Mouse (Mus musculus) embryonic facial prominence, embryonic 15.5 days (tissue): ENCODE measurements around the gene Adamts8. TPM values are rescaled to one million over a fixed set of nuclear protein-coding genes. Genes with fewer than 3 reads are reported as not detected.

ENCODE experiments used
- ATAC-seq: fragments of 200-750 bp; cut with Nextera tagmentation; 2 replicates; pipeline ENCODE4 v1.8.0; 2017; ENCODE audit warnings: low read depth, moderate TSS enrichment; ENCODE audit not compliant: insufficient number of reproducible peaks, low FRiP score, low TSS enrichment
- H3K27ac ChIP-seq: fragments of 300-500 bp; sonication (generic); replicated peaks from 2 replicates; pipeline ENCODE4 v1.5.1; 2015; ENCODE audit warnings: mild to moderate bottlenecking, inconsistent platforms
- H3K27me3 ChIP-seq: fragments of 300-500 bp; sonication (generic); 2 replicates; pipeline ENCODE4 v1.6.1; 2015; ENCODE audit warnings: inconsistent platforms
- H3K36me3 ChIP-seq: fragments of 300-500 bp; sonication (generic); 2 replicates; pipeline ENCODE4 v1.6.1; 2015; ENCODE audit warnings: mild to moderate bottlenecking, inconsistent platforms
- H3K4me1 ChIP-seq: fragments of 300-500 bp; sonication (generic); 2 replicates; pipeline ENCODE4 v1.6.1; 2015; ENCODE audit warnings: inconsistent platforms
- H3K4me2 ChIP-seq: fragments of 300-500 bp; sonication (generic); replicated peaks from 2 replicates; pipeline ENCODE4 v1.6.1; 2015; ENCODE audit warnings: mild to moderate bottlenecking, inconsistent platforms
- H3K4me3 ChIP-seq: fragments of 300-500 bp; sonication (generic); replicated peaks from 2 replicates; pipeline ENCODE4 v1.5.1; 2015; ENCODE audit warnings: mild to moderate bottlenecking, inconsistent platforms
- H3K9ac ChIP-seq: fragments of 300-500 bp; sonication (generic); 2 replicates; pipeline ENCODE4 v1.6.1; 2015; ENCODE audit warnings: inconsistent platforms
- H3K9me3 ChIP-seq: fragments of 300-500 bp; sonication (generic); replicated peaks from 2 replicates; pipeline ENCODE4 v1.6.1; 2016; ENCODE audit warnings: inconsistent platforms
- WGBS: fragments of 180-500 bp; shearing (Covaris S2); methylation state at CpG from one replicate; pipeline ENCODE4 v1.1.7; 2015; 5-methylcytosine and 5-hydroxymethylcytosine counted together
- polyA plus RNA-seq: library from polyadenylated mRNA; unstranded; fragments of >200 nt; fragmentation: Nextera tagmentation; extraction: Ambion mirVana; gene quantifications from 2 replicates; pipeline ENCODE4 v1.2.1, GENCODE M21; 2015

Adamts8 gene
- polyA plus RNA-seq, 1 experiment from 2014 or later = 5.1 TPM

GRCm38 (mm10) chr9:30985782-30986181 is 43.4 kb downstream of the Adamts8 start:
- 0 out of 2 replicates have a peak, but pooled peaks cover 4% of the 10 kb centered on the region for H3K27me3 ChIP-seq
- no peaks in the 10 kb centered on the region for H3K9me3 ChIP-seq
- H3K9ac ChIP-seq = no peak overlapping the region
- H3K4me2 ChIP-seq = no peak overlapping the region
- H3K4me3 ChIP-seq = no peak overlapping the region
- WGBS = 23% methylated on average over 6 of the region's 6 CpGs
- peaks cover 6% of the 10 kb centered on the region for H3K4me1 ChIP-seq
- H3K36me3 ChIP-seq = no peaks in the 10 kb centered on the region
- no peak overlapping the region for H3K27ac ChIP-seq
- peak; percentile 83 for ATAC-seq

- no peak overlapping the region for H3K27ac ChIP-seq
- H3K9me3 ChIP-seq = no peaks in the 10 kb centered on the region
- H3K27me3 ChIP-seq = no peaks in the 10 kb centered on the region
- H3K4me3 ChIP-seq = no peak overlapping the region
- ATAC-seq = no peak
- 86% methylated on average over 5 of the region's 5 CpGs for WGBS
- H3K4me1 ChIP-seq = no peaks in the 10 kb centered on the region
- H3K9ac ChIP-seq = no peak overlapping the region
- H3K36me3 ChIP-seq = no peaks in the 10 kb centered on the region
- no peak overlapping the region for H3K4me2 ChIP-seq
Observed at GRCm38 (mm10) chr9:30993106-30993505, 50.7 kb downstream of the Adamts8 start.

DNA sequence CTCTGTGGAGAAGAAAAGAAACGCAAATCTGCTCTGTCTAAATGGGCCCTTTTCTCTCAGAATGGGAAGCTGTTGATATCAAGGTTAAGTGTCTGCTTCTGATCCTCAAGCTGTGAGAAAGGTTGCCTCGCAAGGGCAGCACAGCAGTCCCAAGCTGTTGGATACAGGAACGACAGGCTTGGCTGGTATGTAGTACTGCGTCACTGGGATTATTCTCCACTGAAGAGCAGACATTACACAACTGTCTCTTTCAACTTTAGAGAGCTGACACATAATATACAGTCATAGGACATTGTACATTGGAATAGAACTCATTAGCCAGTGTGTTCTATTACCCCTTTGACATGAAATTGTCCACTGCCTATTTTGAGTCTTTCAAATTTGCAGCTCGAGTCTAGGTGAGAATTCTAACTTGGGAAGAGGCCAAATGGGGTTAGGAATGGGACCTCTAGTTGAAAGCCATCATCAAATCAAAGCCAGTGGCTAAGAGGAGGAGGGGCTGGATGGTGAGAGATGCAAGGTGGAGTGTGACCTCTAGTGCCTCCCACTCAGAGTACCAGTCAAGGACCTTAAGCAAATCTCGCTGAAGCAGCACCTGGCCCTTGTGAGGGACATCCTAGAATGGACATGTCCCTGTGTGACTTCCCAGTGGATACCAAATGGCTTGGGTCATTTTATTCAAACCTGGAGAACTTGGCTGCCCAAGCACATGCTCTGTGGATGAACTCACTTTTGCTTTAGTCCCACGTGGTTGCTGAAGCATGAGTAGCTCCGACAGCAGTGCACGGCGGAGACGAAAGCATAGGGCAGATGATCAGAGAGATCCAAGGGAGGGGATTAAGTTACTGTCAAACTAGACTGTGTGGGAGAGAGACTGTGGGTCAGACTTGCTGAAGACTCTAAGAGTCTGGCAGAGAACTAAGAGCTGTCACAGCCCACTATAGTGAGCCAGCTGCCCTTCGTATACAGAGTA is 54.5 kb downstream of the Adamts8 start:
- WGBS = 63% methylated on average over 12 of the region's 12 CpGs
- no peaks in the 10 kb centered on the region for H3K4me1 ChIP-seq
- peak; percentile 54; the same call in 1 of the 2 replicates for ATAC-seq
- no peaks in the 10 kb centered on the region for H3K27me3 ChIP-seq
- H3K27ac ChIP-seq = no peak overlapping the region
- no peak overlapping the region for H3K4me3 ChIP-seq
- H3K9me3 ChIP-seq = no peaks in the 10 kb centered on the region
- H3K9ac ChIP-seq = no peak overlapping the region
- H3K36me3 ChIP-seq = no peaks in the 10 kb centered on the region
- H3K4me2 ChIP-seq = no peak overlapping the region

GRCm38 (mm10) chr9:31000641-31001040 is 58.3 kb downstream of the Adamts8 start:
- Histone ChIP-seq H3K27me3 (no peaks in the 10 kb centered on the region), H3K4me3 (no peak overlapping the region), H3K4me2 (no peak overlapping the region), H3K4me1 (no peaks in the 10 kb centered on the region), H3K9me3 (no peaks in the 10 kb centered on the region), H3K9ac (no peak overlapping the region), H3K27ac (no peak overlapping the region), H3K36me3 (no peaks in the 10 kb centered on the region)
- no peak for ATAC-seq
- WGBS = 76% methylated on average over 10 of the region's 10 CpGs

DNA sequence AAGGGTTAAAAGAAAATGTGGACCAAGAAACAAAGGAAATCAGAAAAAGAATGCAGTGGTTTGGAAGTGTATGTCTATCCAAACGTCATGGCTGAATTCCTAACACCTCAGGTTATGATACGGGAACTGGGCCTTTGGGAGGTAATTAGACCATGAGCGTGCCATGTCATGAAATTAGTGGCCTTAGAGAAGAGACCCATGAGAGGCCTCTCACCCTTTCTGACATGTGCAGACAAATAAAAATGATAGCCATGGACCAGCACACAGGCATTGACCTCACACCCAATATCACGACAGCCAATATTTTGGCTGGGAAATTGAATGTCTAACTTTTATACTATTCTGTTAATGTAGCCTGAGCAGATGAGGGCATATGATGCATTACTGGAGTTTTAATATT is 60.2 kb downstream of the Adamts8 start:
- 69% methylated on average over 4 of the region's 4 CpGs for WGBS
- Histone ChIP-seq H3K36me3 (no peaks in the 10 kb centered on the region), H3K27ac (no peak overlapping the region), H3K9ac (no peak overlapping the region), H3K27me3 (no peaks in the 10 kb centered on the region), H3K9me3 (no peaks in the 10 kb centered on the region), H3K4me1 (no peaks in the 10 kb centered on the region), H3K4me2 (no peak overlapping the region), H3K4me3 (no peak overlapping the region)
- ATAC-seq = no peak

- H3K4me1 ChIP-seq = 0 out of 2 replicates have a peak, but pooled peaks cover 3% of the 10 kb centered on the region
- H3K27me3 ChIP-seq = no peaks in the 10 kb centered on the region
- no peaks in the 10 kb centered on the region for H3K9me3 ChIP-seq
- no peak overlapping the region for H3K9ac ChIP-seq
- H3K4me3 ChIP-seq = no peak overlapping the region
- no peak overlapping the region for H3K4me2 ChIP-seq
- no peak overlapping the region for H3K27ac ChIP-seq
- ATAC-seq = no peak
- no peaks in the 10 kb centered on the region for H3K36me3 ChIP-seq
- WGBS = 77% methylated on average over 2 of the region's 2 CpGs
Observed at GRCm38 (mm10) chr9:31009334-31009733, 67.0 kb downstream of the Adamts8 start.

DNA sequence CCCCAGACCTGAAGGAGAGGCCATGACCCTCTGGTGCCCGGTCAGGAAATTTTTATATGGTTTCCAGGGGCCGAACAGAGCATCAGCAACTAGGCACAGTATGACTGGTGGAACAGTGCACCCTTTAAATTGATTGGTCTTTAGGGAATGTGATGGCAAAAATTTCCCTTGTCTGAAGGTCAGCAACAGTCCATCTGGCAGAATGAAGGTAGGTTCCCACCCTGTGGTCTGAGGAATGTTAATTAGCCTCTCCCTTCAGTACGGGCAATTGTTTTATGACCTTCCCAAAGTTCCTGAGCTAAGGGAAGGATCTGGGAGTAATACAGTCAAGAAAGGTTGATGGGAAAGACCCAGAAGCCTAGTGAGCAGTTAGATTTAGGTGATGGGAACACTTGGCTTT is 67.7 kb downstream of the Adamts8 start:
- Histone ChIP-seq H3K4me3 (no peak overlapping the region), H3K36me3 (no peaks in the 10 kb centered on the region), H3K27me3 (no peaks in the 10 kb centered on the region), H3K4me2 (no peak overlapping the region), H3K27ac (no peak overlapping the region), H3K9ac (no peak overlapping the region), H3K4me1 (0 out of 2 replicates have a peak, but pooled peaks cover 3% of the 10 kb centered on the region), H3K9me3 (no peaks in the 10 kb centered on the region)
- no peak for ATAC-seq
- WGBS = 74% methylated on average over 3 of the region's 3 CpGs

GRCm38 (mm10) chr9:31010749-31011148 is 68.4 kb downstream of the Adamts8 start:
- 23% methylated on average over 3 of the region's 3 CpGs for WGBS
- Histone ChIP-seq H3K9me3 (no peaks in the 10 kb centered on the region), H3K4me3 (no peak overlapping the region), H3K4me2 (no peak overlapping the region), H3K27me3 (no peaks in the 10 kb centered on the region), H3K27ac (no peak overlapping the region), H3K36me3 (no peaks in the 10 kb centered on the region), H3K4me1 (0 out of 2 replicates have a peak, but pooled peaks cover 3% of the 10 kb centered on the region), H3K9ac (no peak overlapping the region)
- no peak for ATAC-seq

- Histone ChIP-seq H3K27me3 (no peaks in the 10 kb centered on the region), H3K4me1 (0 out of 2 replicates have a peak, but pooled peaks cover 3% of the 10 kb centered on the region), H3K4me3 (no peak overlapping the region), H3K4me2 (no peak overlapping the region), H3K9ac (no peak overlapping the region), H3K27ac (no peak overlapping the region), H3K9me3 (no peaks in the 10 kb centered on the region), H3K36me3 (no peaks in the 10 kb centered on the region)
- ATAC-seq = no peak
- WGBS = 8% methylated on average over 1 of the region's 1 CpGs
Observed at GRCm38 (mm10) chr9:31011533-31011932, 69.2 kb downstream of the Adamts8 start.

DNA sequence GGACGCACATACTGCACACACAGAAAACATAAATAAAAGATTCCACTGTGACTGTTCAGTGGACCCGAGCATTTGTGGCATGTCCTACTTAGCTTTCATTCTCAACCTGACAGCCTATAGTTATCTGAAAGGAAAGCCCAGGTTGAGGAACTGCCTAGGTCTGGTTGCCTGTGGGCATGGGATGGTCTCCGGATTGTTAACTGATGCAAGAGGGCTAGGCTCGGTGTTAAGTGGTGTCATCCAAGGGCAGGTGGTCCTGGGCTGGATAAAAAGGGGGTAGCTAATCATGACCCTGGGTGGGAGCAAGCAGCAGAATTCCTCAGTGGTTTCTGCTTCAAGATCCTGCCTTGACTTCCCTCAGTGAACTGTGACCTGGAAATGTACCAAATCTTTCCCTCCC is 70.3 kb downstream of the Adamts8 start:
- H3K4me3 ChIP-seq = no peak overlapping the region
- 0 out of 2 replicates have a peak, but pooled peaks cover 3% of the 10 kb centered on the region for H3K4me1 ChIP-seq
- no peak overlapping the region for H3K4me2 ChIP-seq
- H3K27me3 ChIP-seq = no peaks in the 10 kb centered on the region
- WGBS = 71% methylated on average over 4 of the region's 4 CpGs
- H3K27ac ChIP-seq = no peak overlapping the region
- no peaks in the 10 kb centered on the region for H3K36me3 ChIP-seq
- H3K9me3 ChIP-seq = no peaks in the 10 kb centered on the region
- ATAC-seq = no peak
- H3K9ac ChIP-seq = no peak overlapping the region

DNA sequence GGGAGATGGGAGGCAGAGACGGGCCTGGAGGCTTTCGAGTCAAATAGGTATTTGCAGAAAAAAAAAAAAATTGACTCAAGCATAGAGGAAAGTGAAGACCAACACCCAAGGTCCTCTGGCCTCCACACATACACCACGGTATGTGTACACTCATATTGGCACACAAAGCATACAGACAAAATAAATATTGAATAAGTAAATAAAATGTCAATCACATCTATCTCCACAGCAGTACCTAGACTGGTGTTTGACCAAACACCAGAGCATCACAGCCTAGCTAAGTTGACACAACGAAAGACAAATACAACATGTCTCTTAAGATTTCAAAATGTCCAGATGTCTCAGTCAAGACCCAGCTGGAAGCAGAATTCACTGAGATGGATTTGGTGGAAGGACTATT is 71.1 kb downstream of the Adamts8 start:
- Histone ChIP-seq H3K27me3 (no peaks in the 10 kb centered on the region), H3K4me2 (no peak overlapping the region), H3K9ac (no peak overlapping the region), H3K36me3 (no peaks in the 10 kb centered on the region), H3K4me3 (no peak overlapping the region), H3K9me3 (no peaks in the 10 kb centered on the region), H3K27ac (no peak overlapping the region), H3K4me1 (0 out of 2 replicates have a peak, but pooled peaks cover 3% of the 10 kb centered on the region)
- WGBS = 82% methylated on average over 4 of the region's 4 CpGs
- no peak for ATAC-seq
